Mouse (Mus musculus) right cerebral cortex, postnatal 25 days (tissue): ENCODE measurements at regions not wholly inside any gene's neighbourhood (a gene's known extent, or its start where the extent isn't known, plus 50 kb on each side); places are given as distances from the start of the nearest gene placed in this dataset.

Source experiments
- DNase-seq: peaks from one replicate; pipeline ENCODE4 v3.0.0; 2022

DNA sequence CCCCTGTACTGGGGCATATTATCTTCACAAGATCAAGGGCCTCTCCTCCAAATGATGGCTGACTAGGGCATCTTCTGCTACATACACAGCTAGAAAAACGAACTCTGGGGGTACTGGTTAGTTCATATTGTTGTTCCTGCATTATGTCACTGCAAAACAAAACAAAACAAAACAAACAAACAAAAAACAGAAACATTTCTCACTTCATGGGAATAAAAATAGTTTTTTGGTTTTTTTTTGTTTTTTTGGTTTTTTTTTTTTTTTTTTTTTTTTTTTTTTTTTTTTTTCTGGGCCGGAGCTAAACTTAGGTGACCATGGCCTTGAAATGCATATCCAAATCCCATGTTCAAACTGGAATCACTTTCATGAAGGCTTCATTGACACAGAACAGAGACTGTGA, 1184.4 kb downstream of the Efna5 start:
- DNase-seq, result no peak

DNA sequence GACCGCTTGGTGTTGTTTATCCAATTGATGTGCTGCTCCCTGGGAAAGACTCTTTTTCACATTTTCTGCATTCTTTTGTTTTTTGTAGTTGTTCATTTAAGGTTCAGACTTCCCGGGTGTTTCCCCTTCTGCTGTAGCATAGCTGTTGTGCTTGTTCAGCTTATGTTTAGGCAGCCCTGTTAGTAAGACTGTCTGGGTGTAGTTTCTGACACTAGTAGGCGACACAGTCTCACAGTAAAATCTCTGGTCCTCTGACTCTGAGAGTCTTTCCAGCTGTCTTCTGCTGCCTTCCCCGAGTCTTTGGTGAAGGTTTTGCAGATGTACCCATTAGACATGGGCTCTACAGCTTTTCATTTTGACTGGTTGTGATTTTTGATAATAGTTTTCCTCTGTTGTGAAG, 1194.8 kb downstream of the Efna5 start:
- no peak for DNase-seq

DNA sequence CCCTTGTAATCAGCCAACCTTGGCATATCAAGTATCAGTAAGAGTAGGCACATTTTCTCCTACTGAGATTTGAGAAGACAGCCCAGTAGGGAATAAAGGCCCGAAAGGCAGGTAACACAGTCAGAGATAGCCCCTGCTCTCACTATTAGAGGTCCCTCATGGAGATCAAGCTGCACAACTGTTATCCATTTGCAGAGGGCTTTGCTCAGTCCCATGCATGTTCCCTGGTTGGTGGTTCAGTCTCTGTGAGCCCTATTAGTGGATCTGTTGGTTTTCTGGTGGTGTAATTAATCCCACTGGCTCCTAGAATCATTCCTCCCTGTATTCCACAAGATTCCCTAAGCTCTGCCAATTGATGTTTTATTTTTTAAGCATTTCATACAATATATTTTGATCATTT, 1196.6 kb downstream of the Efna5 start:
- DNase-seq, result no peak

DNA sequence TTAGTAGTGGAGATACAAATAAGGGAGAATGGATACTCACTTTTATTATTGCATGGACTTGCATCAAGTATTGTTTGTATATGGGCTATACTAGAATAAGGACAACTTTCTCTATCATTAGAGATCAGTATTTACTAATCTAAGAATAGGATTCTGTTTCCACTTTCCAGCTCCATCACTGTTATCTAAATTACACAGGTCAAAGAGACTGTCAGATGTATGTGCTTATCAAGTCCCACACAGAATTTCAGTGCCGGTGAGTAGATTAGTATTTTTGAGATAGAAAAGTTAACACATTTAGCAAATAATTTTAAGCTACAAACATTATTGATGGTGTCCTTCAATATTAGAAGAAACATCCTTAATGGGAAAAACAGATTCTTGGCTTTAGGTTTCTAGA, 1210.5 kb downstream of the Efna5 start:
- DNase-seq, result no peak

DNA sequence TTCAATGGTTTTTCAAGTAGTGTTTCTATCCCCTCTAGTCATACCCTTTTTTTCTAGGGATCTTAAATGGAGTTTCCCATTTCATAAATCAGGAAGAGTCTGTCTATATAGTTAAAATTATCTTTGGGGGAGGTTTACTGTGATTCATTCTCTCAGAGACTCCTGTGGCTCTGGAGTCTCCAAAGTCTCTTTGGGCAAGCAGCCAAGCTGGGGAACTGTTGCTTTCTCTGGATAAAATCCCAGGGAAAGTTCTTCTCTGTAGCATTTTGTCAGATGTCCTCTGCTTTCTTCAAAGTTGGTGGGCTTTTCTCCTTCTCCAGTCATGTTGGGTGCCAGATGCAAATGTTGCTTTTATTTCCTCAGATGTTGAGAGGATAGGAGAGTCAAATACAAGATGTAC, 1213.7 kb downstream of the Efna5 start:
- peak; percentile 42 for DNase-seq

DNA sequence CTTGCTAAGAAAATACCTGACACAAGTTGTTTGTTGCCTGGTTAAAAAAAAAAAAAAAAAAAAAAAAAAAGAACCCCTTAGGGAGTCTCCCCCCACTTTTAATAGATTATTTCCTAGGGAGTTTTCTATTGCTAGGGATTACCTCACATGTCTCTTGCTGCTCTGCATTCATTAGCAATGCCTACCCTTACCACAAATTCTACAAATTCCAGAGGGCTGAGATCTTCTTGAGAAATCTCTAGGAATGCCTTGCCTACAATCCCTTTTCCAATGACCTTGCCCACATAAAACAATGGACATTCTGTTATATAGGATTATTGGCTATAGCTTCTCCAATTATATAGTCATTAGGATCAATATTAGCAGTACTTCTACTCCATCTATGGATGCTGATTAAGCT, 1216.2 kb downstream of the Efna5 start:
- DNase-seq, result no peak

DNA sequence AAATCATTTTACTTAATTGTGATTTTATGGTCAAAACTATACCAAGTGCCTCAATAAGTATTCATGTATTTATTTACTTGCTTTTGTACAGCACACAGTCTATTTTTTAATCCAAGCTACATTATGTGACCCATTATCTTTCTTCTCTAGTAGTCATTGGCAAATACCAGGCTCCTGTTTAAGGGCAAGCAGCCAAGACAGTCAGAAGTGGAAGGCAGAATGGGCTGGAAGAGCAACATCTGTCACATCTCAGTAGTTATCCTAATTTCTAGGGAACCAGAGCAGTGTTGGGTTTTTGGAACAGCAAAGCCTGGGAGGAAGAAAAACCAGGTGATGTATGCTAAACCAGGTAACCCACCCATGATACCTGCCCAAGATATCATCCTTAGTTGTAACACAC, 1233.5 kb downstream of the Efna5 start:
- DNase-seq, result no peak

DNA sequence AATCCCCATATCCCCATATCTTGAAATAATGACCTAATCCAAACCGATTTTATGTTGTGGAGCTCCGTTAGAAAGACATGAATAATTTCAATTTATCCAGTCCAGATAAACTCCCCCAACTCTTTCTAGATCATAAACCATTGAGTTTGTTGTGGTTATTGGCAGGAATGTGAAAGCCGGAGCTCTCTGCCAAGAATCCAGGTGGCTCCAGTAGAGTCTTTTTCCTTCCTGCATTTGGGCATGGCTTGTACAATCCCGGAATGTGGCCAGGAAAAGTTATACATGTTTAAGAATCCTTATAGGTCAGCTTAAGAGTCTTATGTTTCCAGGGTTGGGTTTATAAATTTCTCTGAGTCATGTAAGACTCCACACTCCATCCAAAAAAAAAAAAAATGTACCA, 1272.8 kb downstream of the Efna5 start:
- no peak for DNase-seq

DNA sequence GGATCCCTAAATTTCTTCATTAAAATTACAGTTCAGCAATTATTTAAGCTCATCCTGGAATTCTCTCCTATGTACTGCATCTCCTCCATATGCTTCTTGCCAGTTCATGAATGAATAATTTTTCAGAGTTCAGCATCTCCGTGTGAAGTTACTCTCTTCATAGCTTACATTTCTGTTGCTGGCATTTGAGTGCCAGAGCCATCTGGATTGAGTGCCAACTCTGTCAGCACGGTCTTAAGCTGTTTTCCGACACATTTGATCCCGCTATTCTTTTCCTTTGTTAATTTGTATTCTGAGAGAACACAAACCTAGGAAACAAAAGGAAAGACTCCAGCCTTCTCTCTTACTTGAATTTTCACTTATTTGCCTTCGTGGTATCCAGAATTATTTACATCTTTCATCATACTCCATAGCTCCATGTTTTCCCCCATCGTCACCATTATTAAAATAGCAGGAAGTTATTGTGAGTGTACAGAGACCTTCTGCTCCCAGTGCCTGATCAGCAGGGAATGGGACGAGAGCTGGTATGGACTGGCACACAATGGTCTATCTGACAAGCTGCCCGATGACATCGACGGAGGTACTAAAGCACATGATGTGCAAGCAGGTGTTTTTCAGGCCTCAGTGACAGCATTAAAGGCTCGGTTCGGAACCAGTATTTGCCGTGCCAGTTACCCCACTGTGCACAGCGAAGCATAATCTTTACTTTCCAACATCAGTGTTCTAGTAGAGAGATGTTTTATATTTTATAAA, 1274.2 kb downstream of the Efna5 start:
- no peak for DNase-seq

DNA sequence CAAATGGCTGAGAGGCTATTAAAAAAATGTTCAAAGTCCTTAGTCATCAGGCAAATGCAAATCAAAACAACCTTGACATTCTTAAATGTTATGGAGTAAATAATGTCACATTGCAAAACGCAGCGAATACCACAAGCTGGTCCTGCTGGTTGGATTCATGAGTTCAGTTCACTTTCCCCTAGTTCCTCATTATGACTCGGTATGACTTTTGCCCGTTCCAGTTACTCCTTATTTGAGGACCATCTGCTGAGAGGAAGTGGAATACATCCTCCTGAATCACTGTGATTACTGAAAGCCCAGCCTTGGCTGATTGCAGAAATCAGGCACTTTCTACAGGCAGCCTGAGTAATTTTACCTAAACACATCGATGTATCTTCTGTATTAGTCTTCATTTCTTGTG, 1276.9 kb downstream of the Efna5 start:
- DNase-seq, result no peak

DNA sequence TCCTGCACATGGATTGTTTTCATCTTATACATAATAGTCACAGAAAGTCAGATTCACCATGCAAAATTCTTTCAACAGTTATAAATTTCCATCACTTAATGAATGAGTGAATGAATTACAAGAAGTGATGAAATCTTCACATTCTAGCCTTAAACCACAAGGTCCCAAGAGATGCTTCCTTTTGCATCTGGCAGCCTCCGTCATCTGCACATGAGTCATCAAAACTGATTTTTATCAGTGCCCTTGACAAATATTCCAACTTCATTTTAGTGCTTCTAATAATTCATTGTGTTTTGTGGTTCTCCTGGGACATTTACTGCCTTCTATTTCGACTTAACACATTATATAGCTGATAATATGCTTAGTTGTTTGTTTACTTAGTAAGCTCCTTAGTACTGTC, 1291.9 kb downstream of the Efna5 start:
- no peak for DNase-seq

DNA sequence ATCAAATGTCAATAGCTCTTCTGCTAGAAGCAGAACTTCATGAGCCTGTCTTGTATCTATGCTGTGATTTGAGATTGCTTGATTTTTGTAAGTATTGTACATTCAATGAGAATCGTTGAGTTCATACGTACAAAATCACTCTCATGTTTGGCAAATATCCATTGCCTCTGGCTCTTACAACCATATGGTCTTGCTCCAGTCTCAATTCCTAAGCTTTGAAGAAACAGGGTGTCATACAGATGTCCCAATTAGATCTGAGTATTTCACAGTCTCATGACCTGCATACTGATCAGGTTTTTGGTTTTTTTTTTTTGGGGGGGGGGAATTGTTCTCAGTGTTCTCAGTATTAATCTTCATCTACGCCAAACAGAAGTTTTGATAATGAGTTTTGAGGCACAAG, 1302.2 kb downstream of the Efna5 start:
- no peak for DNase-seq

DNA sequence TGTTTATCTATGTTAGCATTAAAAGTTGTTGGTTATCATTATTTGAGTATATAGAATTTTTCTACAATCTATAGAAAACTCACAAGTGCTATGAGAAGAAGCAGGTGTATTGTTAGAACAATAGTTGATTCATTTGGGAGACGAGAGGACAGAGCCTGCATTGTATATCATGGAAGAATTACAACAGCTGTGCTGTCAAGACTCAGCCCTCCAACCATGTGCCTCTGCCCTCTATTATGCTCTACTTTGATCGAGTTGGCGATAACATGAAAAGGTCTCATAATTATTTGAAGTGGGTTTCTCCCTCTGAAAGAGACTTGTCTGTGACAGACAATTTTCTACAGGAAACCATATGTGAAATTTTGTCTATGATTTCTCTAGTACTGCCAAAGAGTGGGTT, 1310.2 kb downstream of the Efna5 start:
- no peak for DNase-seq
